Mouse (Mus musculus) limb, embryonic 13.5 days (tissue): ENCODE data around the gene Hspg2. TPM values are rescaled to one million over a fixed set of nuclear protein-coding genes. Genes with fewer than 3 reads are reported as not detected.

Experiments
- ATAC-seq: fragments of 200-750 bp; cut with Nextera tagmentation; 2 replicates; pipeline ENCODE4 v1.8.0; 2017; ENCODE audit warnings: low read depth, moderate number of reproducible peaks, moderate TSS enrichment; ENCODE audit not compliant: low FRiP score
- H3K27ac ChIP-seq: fragments of 300-500 bp; sonication (generic); 2 replicates; pipeline ENCODE4 v1.5.1; 2015; ENCODE audit warnings: inconsistent platforms, mild to moderate bottlenecking, moderate library complexity
- H3K27me3 ChIP-seq: fragments of 300-500 bp; sonication (generic); 2 replicates; pipeline ENCODE4 v1.6.1; 2015; ENCODE audit warnings: mild to moderate bottlenecking, inconsistent platforms
- H3K36me3 ChIP-seq: fragments of 300-500 bp; sonication (generic); 2 replicates; pipeline ENCODE4 v1.6.1; 2015; ENCODE audit warnings: inconsistent platforms, mild to moderate bottlenecking, moderate library complexity
- H3K4me1 ChIP-seq: fragments of 300-500 bp; sonication (generic); 2 replicates; pipeline ENCODE4 v1.6.1; 2015; ENCODE audit warnings: inconsistent platforms
- H3K4me2 ChIP-seq: fragments of 300-500 bp; sonication (generic); replicated peaks from 2 replicates; pipeline ENCODE4 v1.6.1; 2015; ENCODE audit warnings: inconsistent platforms, mild to moderate bottlenecking, moderate library complexity
- H3K4me3 ChIP-seq: fragments of 300-500 bp; sonication (generic); 2 replicates; pipeline ENCODE4 v1.5.1; 2015; ENCODE audit warnings: moderate library complexity, mild to moderate bottlenecking, inconsistent platforms
- H3K9ac ChIP-seq: fragments of 300-500 bp; sonication (generic); 2 replicates; pipeline ENCODE4 v1.6.1; 2015; ENCODE audit warnings: mild to moderate bottlenecking, inconsistent platforms
- H3K9me3 ChIP-seq: fragments of 300-500 bp; sonication (generic); 2 replicates; pipeline ENCODE4 v1.6.1; 2016; ENCODE audit warnings: inconsistent platforms
- WGBS: fragments of 180-500 bp; shearing (Covaris S2); methylation state at CpG from one replicate; pipeline ENCODE4 v1.1.7; 2015; 5-methylcytosine and 5-hydroxymethylcytosine counted together
- polyA plus RNA-seq: library from polyadenylated mRNA; unstranded; fragments of >200 nt; fragmentation: Nextera tagmentation; extraction: Ambion mirVana; gene quantifications from 2 replicates; pipeline ENCODE4 v1.2.1, GENCODE M21; 2015

Gene Hspg2
- polyA plus RNA-seq, 1 experiment from 2014 or later: 29.6 TPM

GRCm38 (mm10) chr4:137517989-137518691, 49.6 kb downstream of the Hspg2 start:
- 84% methylated on average over 36 of the region's 36 CpGs for WGBS
- peaks cover 99% of the 10 kb centered on the region for H3K36me3 ChIP-seq

DNA sequence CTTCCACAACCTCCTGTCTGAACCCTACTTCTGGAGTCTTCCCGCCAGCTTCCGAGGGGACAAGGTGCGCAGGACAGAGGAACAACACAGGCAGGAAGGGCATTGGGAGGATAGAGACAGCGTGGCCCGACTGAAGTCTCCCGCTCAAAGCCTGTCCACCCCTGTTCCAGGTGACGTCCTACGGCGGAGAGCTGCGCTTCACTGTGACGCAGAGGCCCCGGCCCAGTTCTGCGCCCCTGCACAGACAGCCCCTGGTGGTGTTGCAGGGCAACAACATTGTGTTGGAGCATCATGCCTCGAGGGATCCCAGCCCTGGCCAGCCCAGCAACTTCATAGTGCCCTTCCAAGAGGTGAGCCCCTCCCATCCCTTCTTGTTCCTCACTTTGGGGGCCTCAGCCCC, 50.2 kb downstream of the Hspg2 start:
- Histone ChIP-seq H3K4me3 (no peak overlapping the region), H3K27me3 (no peaks in the 10 kb centered on the region), H3K9me3 (no peaks in the 10 kb centered on the region), H3K9ac (no peak overlapping the region), H3K27ac (no peak overlapping the region), H3K4me2 (no peak overlapping the region), H3K4me1 (no peaks in the 10 kb centered on the region), H3K36me3 (peaks cover 99% of the 10 kb centered on the region)
- WGBS: 88% methylated on average over 14 of the region's 14 CpGs
- ATAC-seq: no peak

More at GRCm38 (mm10) chr4:137517989-137518691, 49.6 kb downstream of the Hspg2 start:
- H3K27me3 ChIP-seq: no peaks in the 10 kb centered on the region
- no peak overlapping the region for H3K4me2 ChIP-seq
- H3K4me3 ChIP-seq: no peak overlapping the region
- H3K9ac ChIP-seq: no peak overlapping the region
- no peak for ATAC-seq
- H3K9me3 ChIP-seq: no peaks in the 10 kb centered on the region
- H3K4me1 ChIP-seq: no peaks in the 10 kb centered on the region
- no peak overlapping the region for H3K27ac ChIP-seq

- H3K4me1 ChIP-seq: no peaks in the 10 kb centered on the region
- H3K4me2 ChIP-seq: no peak overlapping the region
- peaks cover 100% of the 10 kb centered on the region for H3K36me3 ChIP-seq
Observed at GRCm38 (mm10) chr4:137520346-137520745, 51.8 kb downstream of the Hspg2 start.

DNA sequence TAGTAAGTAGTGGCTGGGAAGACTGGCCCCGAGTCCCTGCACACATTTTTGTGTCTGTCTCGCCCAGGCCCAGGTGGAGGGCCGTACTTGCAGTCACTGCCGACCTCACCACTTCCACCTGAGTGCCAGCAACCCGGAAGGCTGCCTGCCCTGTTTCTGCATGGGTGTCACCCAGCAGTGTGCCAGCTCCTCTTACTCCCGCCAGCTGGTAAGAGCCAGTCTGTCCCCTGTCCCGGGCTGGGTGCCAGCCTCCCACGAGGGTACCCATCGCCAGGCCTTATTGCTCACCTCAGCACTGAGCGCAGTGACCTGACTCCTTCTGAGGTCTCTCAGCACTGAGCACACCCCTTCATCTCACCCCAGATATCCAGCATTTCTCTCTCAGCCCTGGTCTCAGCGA, 53.4 kb downstream of the Hspg2 start:
- Histone ChIP-seq H3K27ac (no peak overlapping the region), H3K9me3 (no peaks in the 10 kb centered on the region), H3K4me2 (no peak overlapping the region), H3K4me3 (no peak overlapping the region), H3K36me3 (peaks cover 99% of the 10 kb centered on the region), H3K9ac (no peak overlapping the region), H3K4me1 (no peaks in the 10 kb centered on the region), H3K27me3 (no peaks in the 10 kb centered on the region)
- no peak for ATAC-seq
- 92% methylated on average over 11 of the region's 11 CpGs for WGBS

More at GRCm38 (mm10) chr4:137520346-137520745, 51.8 kb downstream of the Hspg2 start:
- Histone ChIP-seq H3K9ac (no peak overlapping the region), H3K4me3 (no peak overlapping the region), H3K27ac (no peak overlapping the region), H3K27me3 (no peaks in the 10 kb centered on the region), H3K9me3 (no peaks in the 10 kb centered on the region)
- no peak for ATAC-seq
- WGBS: 92% methylated on average over 5 of the region's 5 CpGs

DNA sequence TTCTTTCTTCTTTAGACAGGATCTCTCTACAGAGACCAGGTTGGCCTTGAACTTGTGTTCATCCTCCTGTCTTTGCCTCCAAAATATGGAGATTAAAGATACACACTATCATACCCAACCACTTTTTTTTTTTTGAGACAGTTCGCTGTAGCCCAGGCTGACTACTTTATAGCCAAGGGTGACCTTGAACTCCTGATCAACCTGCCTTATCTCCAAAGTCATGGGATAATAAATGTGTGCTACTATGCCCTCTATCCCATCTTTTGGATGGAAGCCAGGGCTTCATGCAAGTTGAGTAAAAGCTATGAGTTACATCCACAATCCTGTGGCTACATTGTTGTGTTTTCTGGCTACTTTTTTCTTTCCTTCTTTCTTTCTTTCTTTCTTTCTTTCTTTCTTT, 56.9 kb downstream of the Hspg2 start:
- H3K4me3 ChIP-seq: no peak overlapping the region
- no peak overlapping the region for H3K9ac ChIP-seq
- no peaks in the 10 kb centered on the region for H3K27me3 ChIP-seq
- H3K27ac ChIP-seq: no peak overlapping the region
- 93% methylated on average over 1 of the region's 1 CpGs for WGBS
- peaks cover 99% of the 10 kb centered on the region for H3K36me3 ChIP-seq
- ATAC-seq: no peak
- H3K4me2 ChIP-seq: no peak overlapping the region
- no peaks in the 10 kb centered on the region for H3K4me1 ChIP-seq
- H3K9me3 ChIP-seq: no peaks in the 10 kb centered on the region

GRCm38 (mm10) chr4:137527368-137527767, 58.8 kb downstream of the Hspg2 start:
- Histone ChIP-seq H3K4me2 (no peak overlapping the region), H3K9ac (no peak overlapping the region), H3K27me3 (no peaks in the 10 kb centered on the region), H3K4me3 (no peak overlapping the region), H3K36me3 (peaks cover 97% of the 10 kb centered on the region), H3K4me1 (no peaks in the 10 kb centered on the region), H3K27ac (no peak overlapping the region), H3K9me3 (no peaks in the 10 kb centered on the region)
- 71% methylated on average over 4 of the region's 4 CpGs for WGBS
- no peak for ATAC-seq

GRCm38 (mm10) chr4:137527872-137528271, 59.3 kb downstream of the Hspg2 start:
- Histone ChIP-seq H3K9me3 (no peaks in the 10 kb centered on the region), H3K9ac (no peak overlapping the region), H3K27ac (no peak overlapping the region), H3K36me3 (peaks cover 92% of the 10 kb centered on the region), H3K27me3 (no peaks in the 10 kb centered on the region), H3K4me2 (no peak overlapping the region), H3K4me1 (no peaks in the 10 kb centered on the region), H3K4me3 (no peak overlapping the region)
- no peak for ATAC-seq
- 86% methylated on average over 6 of the region's 6 CpGs for WGBS

DNA sequence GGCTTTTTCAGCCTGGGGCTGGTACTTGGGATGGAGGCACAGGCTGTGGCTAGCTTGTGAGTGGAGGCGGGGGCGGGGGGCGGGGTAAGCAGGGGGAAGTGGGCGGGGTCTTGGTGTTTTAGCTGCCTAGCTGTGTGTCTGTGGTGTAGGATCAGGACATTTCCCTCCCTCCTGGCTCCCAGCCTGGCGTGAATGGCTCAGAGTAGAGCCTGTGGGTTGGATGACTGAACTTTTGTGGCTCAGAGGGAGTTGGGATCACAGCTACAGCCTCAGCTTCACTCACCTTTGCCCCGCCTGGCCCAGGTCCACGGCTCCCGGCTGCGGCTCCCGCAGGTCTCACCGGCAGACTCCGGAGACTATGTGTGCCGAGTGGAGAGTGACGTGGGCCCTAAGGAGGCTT, 71.8 kb downstream of the Hspg2 start:
- 74% methylated on average over 14 of the region's 14 CpGs for WGBS
- H3K9ac ChIP-seq: no peak overlapping the region
- no peak for ATAC-seq
- H3K27ac ChIP-seq: no peak overlapping the region
- H3K27me3 ChIP-seq: no peaks in the 10 kb centered on the region
- H3K4me3 ChIP-seq: no peak overlapping the region
- no peak overlapping the region for H3K4me2 ChIP-seq
- H3K36me3 ChIP-seq: peaks cover 97% of the 10 kb centered on the region
- no peaks in the 10 kb centered on the region for H3K9me3 ChIP-seq
- no peaks in the 10 kb centered on the region for H3K4me1 ChIP-seq

DNA sequence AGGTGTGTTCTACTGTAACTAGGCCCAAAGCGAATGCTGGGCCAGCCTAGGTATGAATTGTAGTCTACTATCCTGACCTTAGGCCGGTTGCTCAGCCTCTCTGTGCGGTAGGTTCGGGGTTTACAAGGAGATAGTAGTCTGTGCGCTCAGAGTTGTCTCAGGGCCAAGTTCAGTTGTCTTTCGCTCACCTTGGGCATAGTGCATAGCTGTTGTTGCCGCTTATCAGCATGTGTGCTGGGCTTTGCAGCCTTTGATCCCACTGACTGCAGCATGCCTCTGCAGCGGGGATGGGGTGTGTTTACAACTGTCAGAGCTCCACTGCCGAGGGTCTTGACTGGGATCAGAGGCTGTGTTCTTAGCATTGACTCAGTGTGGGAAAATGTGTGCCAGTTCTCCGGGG, 74.4 kb downstream of the Hspg2 start:
- H3K36me3 ChIP-seq: peaks cover 99% of the 10 kb centered on the region
- ATAC-seq: no peak

DNA sequence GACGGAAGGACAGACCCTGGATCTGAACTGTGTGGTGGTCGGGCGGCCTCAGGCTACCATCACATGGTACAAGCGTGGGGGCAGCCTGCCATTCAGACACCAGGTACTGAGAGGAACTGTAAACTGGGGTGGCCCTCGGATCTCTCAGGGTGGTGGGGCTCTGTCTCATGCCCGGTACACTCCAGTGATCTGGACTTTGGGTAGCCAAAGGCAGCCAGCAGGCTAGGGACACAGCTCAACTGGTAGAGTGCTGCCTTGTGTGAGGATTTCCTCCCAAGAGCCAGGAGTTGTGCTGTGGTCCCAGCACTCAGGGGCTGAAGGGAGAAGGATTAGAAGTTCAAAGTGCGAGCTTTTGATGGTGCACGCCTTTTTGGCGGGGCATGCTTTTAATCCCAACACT, 77.0 kb downstream of the Hspg2 start:
- WGBS: 94% methylated on average over 9 of the region's 9 CpGs
- no peak overlapping the region for H3K4me3 ChIP-seq
- H3K9me3 ChIP-seq: 0 out of 2 replicates have a peak, but pooled peaks cover 5% of the 10 kb centered on the region
- no peaks in the 10 kb centered on the region for H3K27me3 ChIP-seq
- H3K36me3 ChIP-seq: peaks cover 100% of the 10 kb centered on the region
- ATAC-seq: no peak
- no peak overlapping the region for H3K9ac ChIP-seq
- H3K27ac ChIP-seq: no peak overlapping the region
- H3K4me2 ChIP-seq: no peak overlapping the region
- no peaks in the 10 kb centered on the region for H3K4me1 ChIP-seq

More for the DNA sequence above, 74.4 kb downstream of the Hspg2 start:
- no peaks in the 10 kb centered on the region for H3K4me1 ChIP-seq
- H3K4me3 ChIP-seq: no peak overlapping the region
- 0 out of 2 replicates have a peak, but pooled peaks cover 5% of the 10 kb centered on the region for H3K9me3 ChIP-seq
- H3K9ac ChIP-seq: no peak overlapping the region
- H3K27ac ChIP-seq: no peak overlapping the region
- H3K4me2 ChIP-seq: no peak overlapping the region
- 87% methylated on average over 10 of the region's 10 CpGs for WGBS
- H3K27me3 ChIP-seq: no peaks in the 10 kb centered on the region

- no peak for ATAC-seq
- Histone ChIP-seq H3K9me3 (0 out of 2 replicates have a peak, but pooled peaks cover 5% of the 10 kb centered on the region), H3K36me3 (peaks cover 100% of the 10 kb centered on the region), H3K27ac (no peak overlapping the region), H3K27me3 (no peaks in the 10 kb centered on the region), H3K4me1 (no peaks in the 10 kb centered on the region), H3K4me2 (no peak overlapping the region), H3K9ac (no peak overlapping the region), H3K4me3 (no peak overlapping the region)
- 73% methylated on average over 5 of the region's 5 CpGs for WGBS
Observed at GRCm38 (mm10) chr4:137546003-137546525, 77.5 kb downstream of the Hspg2 start.

DNA sequence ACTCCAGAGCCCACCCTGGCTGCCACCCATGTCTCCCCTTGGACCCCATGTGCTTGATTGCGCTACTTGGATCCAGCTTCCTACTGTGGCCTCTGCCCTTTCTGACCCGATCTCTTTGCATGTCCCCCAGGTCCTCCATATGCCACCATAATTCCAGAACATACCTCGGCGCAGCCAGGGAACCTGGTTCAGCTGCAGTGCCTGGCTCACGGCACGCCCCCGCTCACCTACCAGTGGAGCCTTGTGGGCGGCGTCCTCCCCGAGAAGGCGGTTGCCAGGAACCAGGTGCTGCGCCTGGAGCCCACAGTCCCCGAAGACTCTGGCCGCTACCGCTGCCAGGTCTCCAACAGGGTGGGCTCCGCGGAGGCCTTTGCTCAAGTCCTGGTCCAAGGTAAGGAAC, 84.9 kb downstream of the Hspg2 start:
- Histone ChIP-seq H3K9ac (no peak overlapping the region), H3K27ac (no peak overlapping the region), H3K9me3 (no peaks in the 10 kb centered on the region), H3K27me3 (no peaks in the 10 kb centered on the region), H3K4me2 (no peak overlapping the region), H3K36me3 (peaks cover 97% of the 10 kb centered on the region), H3K4me3 (no peak overlapping the region), H3K4me1 (no peaks in the 10 kb centered on the region)
- WGBS: 95% methylated on average over 17 of the region's 17 CpGs
- no peak for ATAC-seq
